Mouse (Mus musculus): ENCODE measurements at regions not wholly inside any gene's neighbourhood (a gene's known extent, or its start where the extent isn't known, plus 50 kb on each side); places are given as distances from the start of the nearest gene placed in this dataset.

DNA sequence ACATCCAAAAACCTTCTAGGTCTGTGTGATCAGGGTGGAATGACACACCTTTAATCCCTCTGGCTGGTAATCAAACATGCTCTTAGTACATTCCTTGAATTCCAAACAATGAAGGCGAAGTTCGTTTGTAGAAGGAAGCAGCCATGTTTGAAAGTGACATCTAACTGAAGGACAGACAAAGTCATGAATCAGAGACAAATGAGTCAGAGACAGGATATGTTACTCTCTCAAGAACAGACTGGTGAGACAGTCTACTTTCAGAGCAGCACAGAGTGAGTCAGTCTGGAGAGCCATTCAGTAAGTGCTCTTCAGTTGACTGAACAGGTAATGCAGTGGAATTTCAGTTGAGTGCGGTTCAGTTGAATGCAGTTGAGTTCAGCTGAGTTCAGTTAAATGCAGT, 150.4 kb downstream of the Cpe start:
- no peaks in the 10 kb centered on the region for H3K27me3 ChIP-seq (replicated peaks; ENCODE audit: control insufficient read depth, insufficient read depth, low read length)
- WGBS = 83% methylated on average over 3 of the region's 3 CpGs
- H3K27ac ChIP-seq (ENCODE audit: low read depth, low read length) = no peak overlapping the region
- DNase-seq (ENCODE audit: low spot score) = no peak
- no peak overlapping the region for H3K4me2 ChIP-seq (ENCODE audit: low read length)
- H3K4me1 ChIP-seq (ENCODE audit: control insufficient read depth, insufficient read depth, low read length) = no peaks in the 10 kb centered on the region
- no peak overlapping the region for H3K9ac ChIP-seq (ENCODE audit: low read length)
- no peak for ATAC-seq
- no peaks in the 10 kb centered on the region for H3K36me3 ChIP-seq (ENCODE audit: control insufficient read depth, insufficient read depth, low read length)
- no peaks in the 10 kb centered on the region for H3K9me3 ChIP-seq (replicated peaks; ENCODE audit: control insufficient read depth, low read length)
- no peak overlapping the region for H3K4me3 ChIP-seq (ENCODE audit: low read depth, low read length)

DNA sequence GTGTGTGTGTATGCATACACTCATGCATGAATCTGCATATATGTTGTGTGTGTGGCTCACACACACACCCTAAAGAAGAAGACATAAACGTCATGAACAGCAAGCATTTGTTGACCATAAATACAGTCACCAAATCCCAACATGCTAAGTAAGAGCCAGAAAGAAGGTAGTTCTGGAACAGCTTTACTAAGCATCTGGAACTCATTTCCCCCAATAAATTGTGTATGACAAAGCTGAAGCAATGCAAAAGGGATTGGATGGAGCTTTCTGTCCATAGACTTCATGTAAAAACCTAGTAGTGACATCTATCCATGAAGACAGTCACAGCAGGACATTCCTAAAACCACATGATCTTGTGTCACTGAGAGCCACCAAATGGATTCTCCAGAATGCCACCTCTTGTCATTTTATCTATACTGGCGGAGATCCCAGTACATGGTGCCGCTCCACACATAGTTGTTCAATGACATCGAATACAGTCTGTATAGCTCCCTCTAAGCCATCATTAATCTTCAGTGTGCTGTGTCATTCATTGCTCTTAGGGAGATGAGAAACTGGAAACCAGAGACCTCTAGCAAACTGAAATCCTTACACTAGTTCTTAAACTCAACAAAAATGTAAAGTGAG, 152.9 kb downstream of the Cpe start:
- no peak overlapping the region for H3K9ac ChIP-seq (ENCODE audit: low read length)

DNA sequence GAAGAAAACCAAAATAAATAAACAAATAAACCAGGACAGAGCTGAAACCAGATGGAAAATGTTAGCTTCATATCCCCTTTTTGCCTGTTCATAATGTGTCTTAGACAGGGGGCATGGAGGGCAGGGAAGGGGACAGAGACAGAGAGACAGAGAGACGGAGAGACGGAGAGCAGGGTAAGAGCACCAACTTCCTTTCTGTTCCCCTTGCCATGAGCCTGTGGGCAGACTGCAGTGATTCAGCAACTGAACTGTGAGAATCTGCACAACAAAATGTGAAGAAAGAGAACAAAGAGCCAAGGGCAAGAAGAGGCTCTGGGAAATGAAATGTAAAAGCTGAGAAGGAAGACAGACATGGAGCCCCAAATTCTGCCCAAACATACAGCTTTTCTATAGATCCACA, 161.1 kb downstream of the Cpe start:
- WGBS = 90% methylated on average over 2 of the region's 2 CpGs
- Histone ChIP-seq H3K9me3 (replicated peaks; ENCODE audit: control insufficient read depth, low read length) (no peaks in the 10 kb centered on the region), H3K9ac (ENCODE audit: low read length) (no peak overlapping the region), H3K27me3 (replicated peaks; ENCODE audit: control insufficient read depth, insufficient read depth, low read length) (no peaks in the 10 kb centered on the region), H3K4me1 (ENCODE audit: control insufficient read depth, insufficient read depth, low read length) (no peaks in the 10 kb centered on the region), H3K36me3 (ENCODE audit: control insufficient read depth, insufficient read depth, low read length) (no peaks in the 10 kb centered on the region), H3K4me2 (ENCODE audit: low read length) (no peak overlapping the region), H3K27ac (ENCODE audit: low read depth, low read length) (no peak overlapping the region), H3K4me3 (ENCODE audit: low read depth, low read length) (no peak overlapping the region)
- DNase-seq (ENCODE audit: low spot score) = no peak
- no peak for ATAC-seq

More for the DNA sequence above, 152.9 kb downstream of the Cpe start:
- H3K36me3 ChIP-seq (ENCODE audit: control insufficient read depth, insufficient read depth, low read length) = no peaks in the 10 kb centered on the region
- no peak overlapping the region for H3K4me3 ChIP-seq (ENCODE audit: low read depth, low read length)
- no peak overlapping the region for H3K4me2 ChIP-seq (ENCODE audit: low read length)
- WGBS = 94% methylated on average over 4 of the region's 4 CpGs
- H3K9me3 ChIP-seq (replicated peaks; ENCODE audit: control insufficient read depth, low read length) = no peaks in the 10 kb centered on the region
- no peaks in the 10 kb centered on the region for H3K4me1 ChIP-seq (ENCODE audit: control insufficient read depth, insufficient read depth, low read length)
- ATAC-seq = no peak
- H3K27me3 ChIP-seq (replicated peaks; ENCODE audit: control insufficient read depth, insufficient read depth, low read length) = no peaks in the 10 kb centered on the region
- no peak overlapping the region for H3K27ac ChIP-seq (ENCODE audit: low read depth, low read length)
- no peak for DNase-seq (ENCODE audit: low spot score)

DNA sequence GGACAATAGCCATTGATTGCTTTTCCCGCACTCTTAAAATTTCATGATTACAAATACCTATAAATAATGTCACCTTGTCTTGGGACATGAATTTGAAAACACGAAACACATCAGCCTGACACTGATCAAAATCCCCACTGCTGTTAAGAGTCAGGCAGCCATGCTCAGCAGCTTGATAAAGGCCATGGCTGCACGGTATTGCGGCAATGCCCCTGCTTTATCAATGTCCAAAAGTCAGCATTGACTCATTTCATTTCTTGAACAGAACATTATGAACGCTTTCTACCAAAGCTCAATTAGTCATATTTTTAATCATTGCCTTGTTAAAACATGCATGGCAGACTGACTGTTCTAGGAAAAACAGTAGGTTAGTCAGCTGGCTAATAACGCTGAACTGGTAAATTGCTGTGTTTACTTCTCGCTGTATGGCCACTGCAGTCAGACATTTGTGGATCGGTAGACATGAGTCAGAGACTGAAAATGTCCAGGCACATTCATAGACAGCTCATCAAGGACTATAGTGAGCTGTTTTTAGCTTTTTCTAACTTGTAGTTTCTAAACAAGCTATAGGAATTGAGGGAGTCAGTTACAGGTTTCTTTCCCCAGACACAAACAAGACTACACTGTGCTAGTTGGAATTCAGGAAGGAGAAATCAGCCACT, 170.3 kb downstream of the Cpe start:
- Histone ChIP-seq H3K27ac (ENCODE audit: low read depth, low read length) (no peak overlapping the region), H3K4me1 (ENCODE audit: control insufficient read depth, insufficient read depth, low read length) (no peaks in the 10 kb centered on the region), H3K9me3 (replicated peaks; ENCODE audit: control insufficient read depth, low read length) (no peaks in the 10 kb centered on the region), H3K9ac (ENCODE audit: low read length) (no peak overlapping the region), H3K36me3 (ENCODE audit: control insufficient read depth, insufficient read depth, low read length) (no peaks in the 10 kb centered on the region), H3K4me2 (ENCODE audit: low read length) (no peak overlapping the region), H3K27me3 (replicated peaks; ENCODE audit: control insufficient read depth, insufficient read depth, low read length) (no peaks in the 10 kb centered on the region), H3K4me3 (ENCODE audit: low read depth, low read length) (no peak overlapping the region)
- ATAC-seq (no peak), DNase-seq (ENCODE audit: low spot score) (no peak)
- 89% methylated on average over 8 of the region's 8 CpGs for WGBS

DNA sequence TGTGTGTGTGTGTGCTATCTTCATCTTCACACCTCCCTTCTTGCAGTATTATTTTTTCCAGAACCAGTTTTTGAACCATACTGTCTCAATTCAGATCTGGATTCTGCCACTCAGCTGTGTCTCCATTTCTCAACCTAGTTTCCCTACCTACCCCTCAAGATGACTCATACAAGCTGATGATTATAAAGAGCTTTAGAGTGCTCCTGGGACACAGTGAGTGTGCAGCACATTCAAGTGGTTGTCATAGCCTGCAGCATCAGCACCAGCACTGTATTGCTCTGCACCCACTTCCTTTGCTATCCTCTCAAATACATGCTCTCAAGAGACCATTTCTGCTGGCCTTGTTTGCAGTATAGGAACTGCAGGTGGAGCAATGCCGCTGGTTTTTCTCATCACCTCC, 173.2 kb downstream of the Cpe start:
- H3K27ac ChIP-seq (ENCODE audit: low read depth, low read length) = no peak overlapping the region
- no peak for DNase-seq (ENCODE audit: low spot score)
- no peaks in the 10 kb centered on the region for H3K27me3 ChIP-seq (replicated peaks; ENCODE audit: control insufficient read depth, insufficient read depth, low read length)
- 81% methylated on average over 1 of the region's 1 CpGs for WGBS
- H3K36me3 ChIP-seq (ENCODE audit: control insufficient read depth, insufficient read depth, low read length) = no peaks in the 10 kb centered on the region
- H3K4me3 ChIP-seq (ENCODE audit: low read depth, low read length) = no peak overlapping the region
- H3K4me2 ChIP-seq (ENCODE audit: low read length) = no peak overlapping the region
- H3K4me1 ChIP-seq (ENCODE audit: control insufficient read depth, insufficient read depth, low read length) = no peaks in the 10 kb centered on the region
- no peak for ATAC-seq
- no peak overlapping the region for H3K9ac ChIP-seq (ENCODE audit: low read length)
- no peaks in the 10 kb centered on the region for H3K9me3 ChIP-seq (replicated peaks; ENCODE audit: control insufficient read depth, low read length)

DNA sequence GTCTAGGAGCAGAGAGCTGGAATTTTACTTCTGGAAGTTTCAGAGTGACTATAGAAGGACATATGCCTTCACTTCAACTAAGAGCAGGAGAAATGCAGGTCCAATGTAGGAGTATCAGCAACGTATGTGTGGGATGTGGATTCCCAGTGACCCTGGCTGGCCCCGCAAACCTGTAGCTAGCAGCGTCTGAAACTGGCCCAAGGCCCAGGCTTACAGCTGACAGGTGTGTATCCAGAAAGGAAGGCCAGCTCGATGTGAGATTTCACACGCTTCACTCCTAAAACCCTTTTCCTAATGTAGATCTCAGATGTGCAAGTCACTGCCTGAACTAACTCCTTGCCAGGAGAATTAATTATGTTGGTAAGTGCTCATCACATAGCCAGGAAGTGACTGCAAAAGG, 176.9 kb downstream of the Cpe start:
- Histone ChIP-seq H3K36me3 (ENCODE audit: control insufficient read depth, insufficient read depth, low read length) (no peaks in the 10 kb centered on the region), H3K4me3 (ENCODE audit: low read depth, low read length) (no peak overlapping the region), H3K27me3 (replicated peaks; ENCODE audit: control insufficient read depth, insufficient read depth, low read length) (no peaks in the 10 kb centered on the region), H3K9ac (ENCODE audit: low read length) (no peak overlapping the region), H3K4me1 (ENCODE audit: control insufficient read depth, insufficient read depth, low read length) (no peaks in the 10 kb centered on the region), H3K9me3 (replicated peaks; ENCODE audit: control insufficient read depth, low read length) (no peaks in the 10 kb centered on the region), H3K27ac (ENCODE audit: low read depth, low read length) (no peak overlapping the region), H3K4me2 (ENCODE audit: low read length) (no peak overlapping the region)
- 89% methylated on average over 5 of the region's 5 CpGs for WGBS
- ATAC-seq (no peak), DNase-seq (ENCODE audit: low spot score) (no peak)

DNA sequence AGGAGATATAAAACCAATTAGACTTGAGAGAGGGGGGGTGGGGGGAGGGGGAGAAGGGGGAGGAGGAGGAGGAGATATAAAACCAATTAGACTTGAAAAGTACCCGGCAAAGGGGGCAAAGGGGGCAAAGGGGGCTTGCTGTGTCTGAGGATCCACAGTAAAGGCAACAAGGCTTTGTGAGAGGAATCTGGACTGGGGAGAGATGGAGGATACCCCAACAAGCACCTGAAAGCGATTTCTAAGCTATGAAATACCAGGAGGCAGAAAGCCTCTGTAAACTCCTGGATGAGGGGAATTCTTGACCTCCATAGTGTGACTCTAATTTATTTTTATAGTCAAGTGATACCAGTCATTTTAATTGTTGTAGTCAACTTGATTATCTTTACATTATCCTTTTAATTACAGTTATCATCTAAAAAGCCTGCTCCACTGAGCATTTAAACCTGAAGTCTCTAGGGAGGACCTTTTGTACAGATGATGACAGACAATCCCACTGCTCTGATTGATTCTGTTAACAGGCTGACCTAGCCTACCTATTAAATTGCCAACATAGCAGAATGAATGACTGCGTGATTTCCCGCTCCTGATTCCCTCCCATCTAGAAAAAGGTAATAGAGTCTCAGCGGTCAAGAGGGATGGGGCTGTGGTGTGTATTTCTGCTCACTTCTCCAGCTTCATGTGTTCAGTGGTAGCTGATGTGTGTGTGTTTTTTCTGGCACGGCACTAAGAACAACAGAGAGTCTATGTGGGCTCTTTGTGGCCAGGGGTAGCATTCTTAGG, 195.4 kb downstream of the Cpe start:
- Histone ChIP-seq H3K9me3 (replicated peaks; ENCODE audit: control insufficient read depth, low read length) (no peaks in the 10 kb centered on the region), H3K27ac (ENCODE audit: low read depth, low read length) (no peak overlapping the region), H3K4me1 (ENCODE audit: control insufficient read depth, insufficient read depth, low read length) (peaks cover 5% of the 10 kb centered on the region), H3K4me2 (ENCODE audit: low read length) (no peak overlapping the region), H3K4me3 (ENCODE audit: low read depth, low read length) (no peak overlapping the region), H3K36me3 (ENCODE audit: control insufficient read depth, insufficient read depth, low read length) (no peaks in the 10 kb centered on the region), H3K9ac (ENCODE audit: low read length) (no peak overlapping the region), H3K27me3 (replicated peaks; ENCODE audit: control insufficient read depth, insufficient read depth, low read length) (no peaks in the 10 kb centered on the region)
- ATAC-seq (peak; percentile 53), DNase-seq (ENCODE audit: low spot score) (peak; percentile 36)
- 29% methylated on average over 6 of the region's 6 CpGs for WGBS

DNA sequence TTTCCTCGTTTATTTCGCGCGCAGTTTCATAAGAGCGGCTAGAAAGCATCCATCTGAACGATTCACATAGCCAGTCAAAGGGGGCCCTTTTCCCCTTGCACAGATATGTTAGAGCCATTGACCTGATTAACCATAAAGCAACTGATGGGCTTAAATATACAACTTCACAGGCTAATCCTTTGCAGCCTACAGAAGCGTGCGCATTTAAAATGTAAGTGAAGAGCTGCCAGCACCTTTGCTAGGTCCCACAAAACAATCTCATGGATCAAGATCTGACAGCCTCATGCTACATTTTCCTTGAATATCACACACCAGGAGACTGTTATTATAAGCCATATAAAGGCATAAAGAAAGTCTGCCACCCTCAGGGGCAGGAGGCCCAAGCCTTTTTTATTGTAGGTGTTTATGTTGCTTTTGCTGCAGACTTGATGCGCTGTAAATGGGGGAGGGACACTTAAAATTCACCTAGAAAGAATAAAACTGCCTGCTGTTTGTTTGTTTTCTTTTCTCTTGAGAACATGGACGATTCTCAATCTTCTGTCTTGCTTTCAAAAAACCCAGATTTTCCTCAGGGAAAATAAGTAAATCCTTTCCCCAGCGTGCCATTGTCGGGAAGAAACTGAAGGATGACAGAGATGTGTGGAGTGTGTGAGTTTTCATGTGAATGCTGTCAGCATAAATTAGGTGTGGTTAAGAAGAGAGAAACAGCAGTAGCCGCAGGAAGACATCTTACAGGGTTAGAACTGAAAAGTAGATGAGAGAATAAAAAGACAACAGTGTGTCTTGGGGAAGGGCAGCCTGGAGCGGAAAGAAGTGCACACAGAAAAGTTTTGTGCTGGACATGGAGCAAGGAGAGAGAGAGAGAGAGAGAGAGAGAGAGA, 196.3 kb downstream of the Cpe start:
- Histone ChIP-seq H3K4me1 (ENCODE audit: control insufficient read depth, insufficient read depth, low read length) (peaks cover 5% of the 10 kb centered on the region), H3K36me3 (ENCODE audit: control insufficient read depth, insufficient read depth, low read length) (no peaks in the 10 kb centered on the region), H3K4me2 (ENCODE audit: low read length) (peak overlapping the region; percentile 8), H3K9ac (ENCODE audit: low read length) (no peak overlapping the region), H3K4me3 (ENCODE audit: low read depth, low read length) (no peak overlapping the region), H3K9me3 (replicated peaks; ENCODE audit: control insufficient read depth, low read length) (no peaks in the 10 kb centered on the region), H3K27me3 (replicated peaks; ENCODE audit: control insufficient read depth, insufficient read depth, low read length) (no peaks in the 10 kb centered on the region), H3K27ac (ENCODE audit: low read depth, low read length) (no peak overlapping the region; the same call in 1 of the 2 replicates)
- 15% methylated on average over 14 of the region's 14 CpGs for WGBS
- ATAC-seq = peak; percentile 78
- peak; percentile 39 for DNase-seq (ENCODE audit: low spot score)

All from forebrain, embryonic 14.5 days (tissue).